Mouse (Mus musculus) 416B (cell line): ENCODE data around the gene Rps6ka4.
A peak's percentile ranks its signal among the peaks of the same experiment; 100 is the strongest.

Experiments
- DNase-seq: peaks from one replicate; pipeline ENCODE4 v3.0.0; 2011; ENCODE audit warnings: low read depth

The Rps6ka4 gene

DNA sequence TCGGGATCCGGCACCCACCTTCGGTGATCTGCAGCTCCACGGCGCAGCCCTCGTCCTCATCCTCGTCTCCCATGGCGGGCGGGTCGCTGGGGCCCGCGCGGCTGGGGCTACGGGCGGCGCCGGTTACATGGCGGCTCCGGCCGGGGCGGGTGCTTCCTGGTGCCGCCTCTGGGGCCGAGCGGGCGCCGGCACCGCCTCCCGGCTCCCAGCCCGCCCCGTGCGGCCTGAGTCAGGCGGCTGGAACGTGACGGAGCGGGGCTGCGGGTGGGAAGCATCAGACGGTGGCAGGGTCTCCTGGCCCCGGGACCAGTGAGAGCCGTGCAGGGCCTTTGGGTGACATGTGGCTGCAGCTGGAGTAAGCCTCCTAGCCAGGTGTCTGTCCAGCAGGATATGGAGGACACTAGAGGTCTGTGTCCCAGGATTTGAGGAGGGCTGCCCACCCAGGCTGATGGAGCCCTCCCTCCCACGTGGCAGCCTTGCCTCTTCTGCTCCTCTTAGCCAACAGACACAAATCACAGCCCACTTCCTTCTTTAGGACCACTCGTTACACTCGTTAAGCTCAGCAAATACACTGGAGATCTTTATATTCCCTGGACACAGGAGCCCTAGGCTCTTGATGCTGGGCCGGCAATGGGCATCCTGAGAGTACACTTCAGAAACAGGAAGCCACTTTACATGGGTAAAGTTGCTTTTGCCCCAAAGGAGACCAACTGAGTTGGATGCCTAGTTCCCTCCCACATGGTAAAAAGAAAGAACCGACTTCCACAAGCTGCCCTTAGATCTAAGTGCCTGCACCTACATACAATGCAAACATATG lies at the start of gene Rps6ka4:
Gene Rps6ka4, minus strand, starts transcription at position 162 of the 817 bp plus-strand sequence.
- DNase-seq = peak; percentile 68

DNA sequence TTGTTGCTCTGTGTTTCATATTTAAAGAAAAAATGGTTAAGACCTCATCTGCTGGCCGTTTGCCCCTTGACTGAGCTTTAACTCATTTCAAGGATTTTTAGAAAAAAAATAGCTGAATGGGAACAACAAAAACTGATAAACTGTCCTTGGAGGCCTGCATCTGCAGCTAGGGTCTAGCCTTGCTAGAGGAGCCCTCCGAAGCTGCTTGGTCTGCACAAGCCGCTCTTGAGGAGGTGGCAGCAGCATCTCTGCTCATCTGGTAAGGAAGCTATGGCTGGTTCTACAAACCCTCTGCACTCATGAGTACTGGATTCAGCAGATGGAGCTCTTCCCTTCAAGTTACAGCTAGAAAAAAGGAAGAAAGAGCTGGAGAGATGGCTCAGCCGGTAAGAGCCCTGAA lies 37.5 kb upstream of the Rps6ka4 start:
- no peak for DNase-seq

DNA sequence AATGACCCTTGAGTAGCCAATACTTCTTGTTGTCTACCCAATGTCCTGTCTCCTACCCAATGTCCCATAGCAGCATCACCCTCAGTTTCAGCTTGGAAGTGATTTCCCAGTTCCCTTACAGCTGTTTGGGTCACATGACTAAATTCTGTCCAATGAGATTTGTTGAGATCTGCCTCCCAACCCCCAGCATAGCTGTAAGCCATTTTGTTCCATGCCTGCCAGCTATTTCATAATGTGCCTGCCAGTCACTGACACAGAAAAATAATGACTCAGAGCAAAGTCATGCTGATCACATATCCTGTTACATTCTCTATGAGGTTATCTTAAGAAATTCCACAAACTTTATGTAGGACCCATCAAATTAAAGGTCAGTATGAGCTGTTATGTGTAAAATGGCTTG lies 36.4 kb upstream of the Rps6ka4 start:
- DNase-seq = peak; percentile 91

DNA sequence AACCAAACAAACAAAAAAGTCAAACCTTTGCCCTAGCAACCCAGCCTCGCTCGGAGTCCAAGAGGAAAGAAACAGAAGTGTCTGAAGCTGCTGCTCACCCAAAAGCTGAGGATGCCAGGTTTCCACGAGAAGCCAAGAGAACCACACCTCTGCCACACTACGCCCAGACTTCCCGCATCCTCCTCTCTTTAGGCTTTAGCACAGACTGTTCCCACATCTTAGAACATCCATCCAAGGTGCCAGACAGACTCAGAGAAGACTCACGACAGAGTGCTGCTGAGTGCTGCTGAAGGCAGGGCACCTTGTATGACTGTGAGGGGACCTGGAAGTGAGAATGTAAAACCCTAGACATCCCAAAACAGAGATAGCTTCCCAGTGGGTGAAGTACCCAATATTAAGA lies 35.4 kb upstream of the Rps6ka4 start:
- DNase-seq = no peak

DNA sequence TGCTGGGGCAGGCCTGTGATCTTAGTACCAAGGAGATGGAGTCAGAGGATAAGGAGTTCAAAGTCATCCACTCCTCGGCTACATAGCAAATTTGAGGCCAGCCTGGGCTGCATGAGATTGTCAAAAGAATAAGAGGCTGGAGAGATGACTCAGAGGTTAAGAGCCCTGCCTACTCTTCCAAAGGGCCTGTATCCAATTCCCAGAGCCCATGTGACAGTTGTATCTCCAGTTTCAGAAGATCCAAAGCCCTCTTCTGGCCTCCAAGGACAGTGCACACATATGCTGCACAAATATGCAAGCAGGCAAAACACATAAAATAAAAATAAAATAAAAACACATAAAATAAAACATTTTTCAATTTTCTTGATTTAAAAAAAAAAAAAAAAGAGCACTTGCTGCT lies 33.8 kb upstream of the Rps6ka4 start:
- no peak for DNase-seq

DNA sequence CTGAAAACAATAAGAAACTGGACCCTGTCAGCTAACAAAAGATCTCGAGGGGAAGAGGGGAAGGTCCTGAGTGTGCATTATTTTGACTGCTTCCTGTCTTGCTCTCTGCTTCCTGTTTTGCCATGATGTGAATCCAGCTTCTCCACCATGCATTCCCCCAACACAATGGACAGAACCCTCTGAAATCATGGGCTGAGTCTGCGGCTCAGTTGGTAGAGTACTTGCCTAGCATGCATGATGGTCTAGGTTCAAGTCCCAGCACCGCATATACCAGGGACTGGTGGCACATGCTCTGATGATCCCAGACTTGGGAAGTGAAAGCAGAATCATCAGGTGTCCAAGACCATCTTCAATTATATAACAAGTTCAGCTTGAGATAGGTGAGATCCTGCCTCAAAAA lies 32.3 kb upstream of the Rps6ka4 start:
- no peak for DNase-seq

DNA sequence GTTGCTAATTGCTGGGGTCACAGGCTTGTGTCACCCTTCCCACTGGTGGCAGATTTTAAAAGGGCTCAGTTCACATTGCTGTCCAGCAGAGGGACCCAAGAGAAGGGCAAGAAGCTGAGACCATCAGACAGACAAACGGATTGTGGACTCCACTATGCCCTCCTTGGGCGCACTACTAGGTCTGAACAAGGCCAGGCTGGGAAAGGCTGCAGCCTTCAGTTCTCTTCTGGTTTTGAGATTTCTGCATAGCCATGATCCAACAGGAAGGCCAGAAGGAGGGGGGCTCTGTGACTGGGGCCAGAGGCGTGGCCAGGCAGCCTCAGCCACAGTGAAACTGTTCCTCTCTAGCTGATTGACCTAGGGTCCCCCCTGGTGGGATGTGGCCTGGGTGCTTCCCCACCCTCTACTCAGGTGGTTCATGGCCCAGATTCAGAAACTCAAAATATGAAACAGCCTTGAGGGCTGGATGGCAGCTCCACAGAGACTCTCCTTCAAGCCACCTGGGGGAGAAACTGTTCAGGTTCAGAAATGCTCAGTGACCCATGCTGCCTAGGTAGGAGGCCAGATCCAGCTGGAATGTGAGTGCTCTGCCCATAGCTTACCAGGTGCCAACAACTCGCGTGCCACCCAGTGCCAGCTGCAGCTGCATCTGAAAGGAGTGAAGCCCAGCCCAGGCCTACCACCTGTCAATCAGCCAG lies 31.3 kb upstream of the Rps6ka4 start:
- DNase-seq = peak; percentile 90

DNA sequence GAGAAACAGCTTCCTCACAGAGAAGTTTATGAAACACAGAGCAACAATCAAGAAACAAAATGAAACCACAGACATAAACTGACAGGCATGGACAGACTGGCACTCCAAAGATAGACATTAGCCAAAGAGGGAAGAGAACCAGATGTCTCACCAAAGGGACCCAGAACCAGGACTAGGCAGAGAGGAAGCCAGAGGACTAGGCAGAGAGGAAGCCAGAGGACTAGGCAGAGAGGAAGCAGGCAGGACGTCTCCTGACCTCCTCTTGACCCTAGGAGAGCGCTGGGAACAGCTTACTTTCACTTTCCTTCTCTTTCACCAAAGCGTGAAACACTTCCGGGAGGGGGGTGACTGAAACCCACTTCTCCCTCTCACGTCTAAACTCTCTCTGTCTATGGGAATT lies 28.9 kb upstream of the Rps6ka4 start:
- peak; percentile 88 for DNase-seq

DNA sequence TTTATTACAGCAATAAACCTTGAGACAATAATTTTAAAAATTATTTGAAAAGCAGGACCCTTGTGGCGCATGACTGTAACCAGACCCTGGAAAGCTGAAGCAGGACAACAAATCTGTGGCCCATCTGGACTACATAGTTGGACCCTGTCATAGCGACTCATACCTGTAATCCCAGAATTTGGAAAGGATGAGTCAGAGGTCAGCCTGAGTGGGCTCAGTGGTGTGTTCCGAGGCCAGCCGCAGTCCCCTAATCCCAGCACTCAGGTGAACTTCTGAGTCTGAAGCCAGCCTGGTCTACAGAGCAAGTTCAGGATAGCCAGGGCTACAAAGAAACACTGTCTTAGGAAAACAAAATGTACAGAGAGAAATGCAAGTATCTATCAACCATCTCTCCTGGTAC lies 21.0 kb upstream of the Rps6ka4 start:
- no peak for DNase-seq

DNA sequence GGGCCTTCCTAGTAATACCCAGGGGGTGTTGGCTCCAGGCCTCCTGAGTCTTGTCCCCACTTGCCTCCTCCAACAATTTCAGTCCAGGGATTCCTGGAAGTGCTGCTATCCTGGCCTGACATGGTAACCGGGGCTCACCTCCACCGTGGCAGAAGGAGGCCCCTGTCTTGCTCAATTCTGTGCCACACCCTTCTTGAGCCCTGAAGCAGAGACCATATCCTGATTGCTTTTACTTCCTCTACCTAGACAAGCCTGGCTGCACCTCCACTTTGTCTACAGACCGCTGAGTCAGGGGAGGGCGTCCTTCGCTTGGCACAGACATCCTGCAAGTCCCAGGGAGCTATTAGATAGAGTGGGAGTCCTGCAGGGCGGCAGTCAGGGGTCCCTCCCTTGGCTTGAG lies 20.3 kb upstream of the Rps6ka4 start:
- peak; percentile 53 for DNase-seq

DNA sequence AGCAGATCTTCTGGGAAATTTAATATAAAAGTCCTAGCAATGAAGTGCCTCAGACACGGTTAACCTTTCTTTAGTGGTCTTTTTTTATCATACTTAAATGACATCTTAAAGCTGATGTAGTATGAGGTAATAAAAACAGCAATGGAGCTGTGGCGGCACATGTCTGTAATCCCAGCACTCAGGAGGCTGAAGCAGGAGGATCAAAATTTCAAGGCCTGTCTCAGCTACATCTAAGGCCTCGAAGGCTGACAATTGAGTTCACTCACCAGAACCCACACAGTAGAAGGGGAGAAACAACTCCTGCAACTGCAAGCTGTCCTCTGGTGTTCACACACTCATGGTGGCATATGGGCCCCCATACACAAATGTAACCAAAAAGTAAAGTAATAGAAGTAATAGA lies 19.5 kb upstream of the Rps6ka4 start:
- no peak for DNase-seq

DNA sequence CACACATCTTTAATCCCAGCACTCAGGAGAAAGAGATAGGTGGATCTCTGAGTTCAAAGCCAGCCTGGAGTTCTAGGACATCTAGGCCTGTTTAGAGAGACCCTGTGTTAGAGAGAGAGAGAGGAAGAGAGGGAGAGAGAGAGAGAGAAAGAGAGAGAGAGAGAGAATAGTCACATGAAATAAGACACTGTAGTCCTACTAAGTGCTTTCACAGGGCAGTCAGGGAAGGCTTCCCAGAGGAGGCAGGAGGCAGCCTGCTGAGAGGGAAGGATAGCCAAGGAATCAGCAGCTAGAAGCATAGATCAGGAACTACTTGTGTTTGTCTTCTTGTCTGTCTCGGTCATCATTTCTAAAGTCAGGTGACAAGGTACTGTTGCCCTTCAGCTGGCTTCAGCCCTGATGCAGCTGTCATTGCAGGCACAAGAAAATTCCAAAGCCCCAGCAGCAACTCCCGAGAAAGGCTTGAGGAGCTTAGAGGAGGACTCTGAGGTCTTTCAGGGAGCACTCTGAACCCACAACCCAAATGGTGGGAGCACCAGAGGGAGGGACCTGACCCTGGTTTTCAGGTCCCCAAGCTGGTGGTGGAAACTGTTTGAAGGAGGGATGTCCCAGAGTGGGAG lies 18.7 kb upstream of the Rps6ka4 start:
- DNase-seq = no peak

DNA sequence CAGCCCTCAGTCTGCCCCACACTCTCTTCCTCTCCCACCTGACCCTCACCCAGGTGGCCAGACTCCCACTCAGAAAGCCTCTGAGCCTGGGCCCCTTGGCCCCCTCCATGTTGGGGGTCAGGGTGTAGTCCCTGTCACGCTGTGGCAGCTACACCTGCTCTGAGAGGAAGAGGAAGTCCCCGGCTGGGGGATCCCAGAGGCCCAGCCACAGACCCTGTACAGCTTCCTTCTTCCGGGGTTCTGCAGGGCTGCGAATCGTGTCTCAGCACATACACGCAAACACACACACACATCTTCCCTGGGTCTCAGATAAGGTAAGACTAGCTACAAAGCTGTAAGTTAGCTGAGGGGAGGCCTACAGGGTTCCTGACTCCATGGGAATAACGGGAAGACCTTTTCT lies 17.6 kb upstream of the Rps6ka4 start, which contains the start of gene Ccdc88b:
Gene Ccdc88b, minus strand, starts transcription at position 181 of the 400 bp plus-strand sequence.
- peak; percentile 78 for DNase-seq

DNA sequence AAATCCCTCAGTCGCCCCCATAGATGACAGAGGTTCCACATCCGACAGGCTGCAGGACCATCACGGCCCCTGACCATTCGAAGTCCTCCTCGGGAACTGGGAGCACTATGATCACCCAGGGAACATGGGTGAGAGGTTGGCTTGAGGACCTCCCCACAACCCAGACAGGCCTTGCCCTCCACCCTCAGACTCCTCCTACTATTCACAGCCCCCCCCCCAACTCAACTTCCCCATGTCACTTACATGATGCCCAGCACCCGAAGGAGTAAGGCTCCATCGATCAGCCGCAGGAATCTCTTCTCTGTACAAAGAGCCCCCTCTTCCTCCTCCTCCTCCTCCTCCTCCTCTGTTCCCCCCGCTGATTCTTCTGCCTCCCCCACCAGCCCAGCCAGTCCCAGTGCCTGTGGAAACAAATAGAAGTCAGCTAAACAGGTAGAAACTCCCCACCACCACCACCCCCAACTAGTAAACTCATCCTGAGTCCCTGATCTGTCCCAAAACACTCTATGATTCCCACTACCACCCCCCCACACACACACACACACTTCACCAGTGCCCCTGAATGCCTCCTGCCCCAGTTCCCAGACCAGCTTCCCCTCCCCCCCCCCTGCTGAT lies 17.1 kb upstream of the Rps6ka4 start:
- peak; percentile 53 for DNase-seq

DNA sequence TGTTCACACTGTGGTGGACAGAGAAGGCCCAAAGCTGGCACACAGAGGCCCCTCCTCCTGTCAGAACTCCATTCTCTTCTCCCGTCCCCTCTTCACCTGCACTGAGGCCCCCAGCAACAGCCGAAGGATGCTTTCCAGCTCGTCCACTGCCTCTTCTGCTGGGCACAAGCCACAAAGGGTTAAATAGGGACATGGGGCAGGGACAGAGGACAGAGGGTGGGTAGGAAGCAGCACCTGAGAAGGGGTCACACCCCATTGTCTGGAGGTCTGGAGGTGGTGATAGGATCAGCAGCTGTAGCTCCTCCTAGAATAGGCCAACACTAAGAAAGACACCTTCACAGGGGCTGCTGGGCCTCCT lies 16.5 kb upstream of the Rps6ka4 start:
- DNase-seq = no peak

DNA sequence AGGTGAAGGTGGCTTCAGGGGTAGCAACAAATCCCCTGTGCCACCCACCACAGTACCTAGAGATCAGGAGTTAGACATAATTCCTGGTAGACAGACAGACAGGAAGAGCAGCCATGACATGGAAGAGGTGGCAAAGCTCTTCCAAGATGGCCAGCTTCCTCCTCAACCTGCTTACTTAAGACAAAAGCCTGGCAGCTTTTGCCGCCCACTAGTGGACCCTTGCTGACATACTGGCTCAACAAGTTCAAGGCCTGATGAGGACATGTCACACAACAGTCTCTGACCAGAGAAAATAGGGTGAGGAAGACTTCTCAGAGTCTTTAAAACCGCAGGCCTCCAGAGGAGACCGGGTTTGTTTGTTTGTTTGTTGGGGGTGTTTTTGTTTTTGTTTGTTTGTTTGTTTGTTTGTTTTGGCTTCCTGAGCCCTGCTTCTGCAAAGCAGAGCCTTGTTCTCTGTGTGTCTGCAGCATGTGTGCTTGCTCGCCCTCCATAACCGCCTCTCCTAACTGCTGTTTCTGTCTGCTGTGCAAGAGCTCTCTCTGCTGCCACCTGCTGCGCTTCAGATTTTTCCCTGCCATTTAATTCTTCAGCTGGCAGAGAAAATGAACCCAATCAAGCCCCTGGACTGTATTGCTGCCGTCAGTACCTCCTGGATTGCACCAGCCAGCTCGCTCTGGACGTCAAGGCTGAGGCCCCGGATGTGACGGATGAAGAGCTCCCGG lies 16.0 kb upstream of the Rps6ka4 start:
- DNase-seq = peak; percentile 84

DNA sequence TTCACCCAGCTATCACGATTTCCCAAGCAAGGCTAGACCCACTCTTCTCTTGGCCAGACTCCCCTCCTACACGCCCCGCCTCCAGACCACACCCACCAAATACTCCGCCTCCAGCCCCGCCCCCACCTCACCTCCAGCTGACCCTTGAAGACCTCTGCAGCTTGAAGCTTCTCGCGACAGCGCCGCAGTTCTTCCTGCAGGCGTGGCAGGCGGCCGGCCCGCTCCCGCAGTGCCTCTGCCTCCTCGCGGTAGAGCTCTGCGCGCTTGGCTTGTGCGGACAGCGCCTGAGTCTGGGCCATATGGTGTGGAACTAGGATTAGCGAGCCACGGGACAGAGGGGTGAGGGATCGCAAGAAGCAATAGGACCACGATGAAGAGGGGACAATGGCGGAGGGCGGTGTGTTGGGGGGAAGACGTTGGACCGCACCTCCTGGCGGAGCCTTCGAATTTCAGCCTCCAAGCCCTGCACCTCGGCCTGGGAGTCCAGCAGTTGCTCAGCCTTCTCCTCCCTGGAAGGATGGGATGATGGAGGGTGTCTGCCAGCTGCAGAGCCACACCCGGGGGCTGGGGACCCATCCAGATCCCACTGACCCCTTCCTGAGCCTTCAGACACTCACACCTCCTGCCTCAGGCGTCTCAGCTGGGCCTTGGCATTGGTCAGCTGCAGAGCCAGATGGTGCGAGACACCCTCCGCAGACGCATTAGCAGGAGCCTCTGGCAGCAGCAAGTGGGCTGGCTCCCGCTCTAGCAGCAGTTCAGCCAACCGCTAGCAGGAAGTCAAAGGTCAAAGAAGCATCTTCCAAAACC lies 15.0 kb upstream of the Rps6ka4 start:
- no peak for DNase-seq

DNA sequence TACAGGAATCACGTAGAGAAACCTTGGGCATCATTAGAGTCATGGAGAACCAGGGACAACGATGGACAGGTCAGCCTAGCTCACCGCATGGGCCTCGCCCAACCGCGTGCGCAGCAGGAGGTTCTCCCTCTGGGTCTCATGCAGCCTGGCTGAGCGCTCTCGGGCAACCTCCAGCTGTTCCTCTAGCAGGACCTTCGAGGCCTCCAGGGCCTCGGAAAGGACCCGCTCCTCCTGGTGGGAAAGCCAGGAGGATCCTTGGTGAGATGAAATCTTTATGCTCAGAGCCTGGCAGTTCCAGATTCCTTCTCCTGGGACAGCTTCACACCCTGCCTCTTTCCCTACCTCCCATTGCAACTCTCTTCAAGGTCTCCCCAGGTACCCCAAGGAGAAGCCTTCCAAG lies 14.2 kb upstream of the Rps6ka4 start:
- no peak for DNase-seq

DNA sequence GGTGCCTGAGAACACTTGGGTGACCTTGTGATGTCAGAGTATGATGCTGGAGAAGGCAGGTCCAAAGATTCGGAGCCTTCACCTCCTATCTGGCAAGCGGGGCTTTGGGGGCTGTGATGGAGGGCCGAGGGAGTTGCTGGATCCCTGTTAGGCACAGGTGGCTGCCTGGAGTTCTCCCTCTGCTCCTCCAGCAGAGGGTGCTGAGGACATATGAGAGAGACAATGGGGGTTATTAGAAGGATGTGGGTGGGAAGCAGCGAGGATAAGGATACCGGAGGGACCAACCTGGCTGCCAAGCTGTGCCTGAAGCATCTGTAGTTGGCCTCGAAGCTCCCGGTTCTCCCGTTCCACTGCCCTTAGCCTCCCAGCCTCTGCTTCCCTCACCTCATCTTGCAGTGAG lies 13.5 kb upstream of the Rps6ka4 start:
- DNase-seq = no peak

DNA sequence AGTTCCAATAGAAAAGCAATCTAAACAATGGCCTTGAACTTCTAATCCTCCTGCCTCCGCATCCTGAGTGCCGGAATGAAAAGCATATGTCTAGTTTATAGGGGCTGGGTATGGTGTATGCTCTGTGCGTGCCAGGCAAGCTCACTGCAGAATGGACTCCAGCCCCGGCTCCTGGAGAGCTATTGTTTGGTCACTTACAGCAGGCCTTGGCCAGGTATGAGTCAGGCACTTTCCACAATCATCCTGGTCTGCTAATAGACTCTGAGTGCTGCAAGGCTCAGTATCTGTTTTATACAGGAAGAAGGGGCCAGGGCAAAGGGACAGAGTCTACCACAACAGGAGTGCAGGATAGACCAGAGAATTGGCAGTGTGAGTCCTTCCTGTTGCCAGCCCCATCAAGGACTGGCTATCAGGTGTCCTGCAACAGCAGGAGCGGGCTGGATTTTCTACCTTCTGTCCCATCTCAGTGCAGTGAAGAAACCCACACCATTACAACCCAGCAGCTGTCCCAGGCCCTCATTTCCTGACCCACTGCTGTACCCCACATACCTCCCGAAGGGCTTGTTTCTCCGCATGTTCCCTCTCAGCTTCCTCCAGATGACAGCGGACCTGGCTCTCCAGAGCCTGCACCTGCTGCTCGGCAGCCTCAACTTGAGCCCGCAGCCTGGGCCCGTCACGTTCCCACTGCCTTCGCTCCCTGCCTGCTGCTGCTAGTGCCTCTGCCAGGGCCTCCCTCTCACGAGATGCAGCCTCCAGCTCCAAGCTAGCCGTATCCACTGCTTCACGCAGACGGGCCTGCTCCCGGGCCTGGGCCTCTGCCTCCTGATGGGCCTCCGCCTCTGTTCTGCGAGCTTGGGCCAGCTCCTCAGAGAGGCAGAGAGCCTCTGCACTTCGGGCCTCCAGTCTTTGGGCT lies 12.2 kb upstream of the Rps6ka4 start:
- peak; percentile 33 for DNase-seq
